Mouse (Mus musculus) adipocyte (in vitro differentiated cells): ENCODE measurements around the gene Kdm1b.

Experiments used
- DNase-seq: peaks from one replicate; pipeline ENCODE4 v3.0.0-alpha.2; 2016; ENCODE audit warnings: low spot score

Kdm1b gene

DNA sequence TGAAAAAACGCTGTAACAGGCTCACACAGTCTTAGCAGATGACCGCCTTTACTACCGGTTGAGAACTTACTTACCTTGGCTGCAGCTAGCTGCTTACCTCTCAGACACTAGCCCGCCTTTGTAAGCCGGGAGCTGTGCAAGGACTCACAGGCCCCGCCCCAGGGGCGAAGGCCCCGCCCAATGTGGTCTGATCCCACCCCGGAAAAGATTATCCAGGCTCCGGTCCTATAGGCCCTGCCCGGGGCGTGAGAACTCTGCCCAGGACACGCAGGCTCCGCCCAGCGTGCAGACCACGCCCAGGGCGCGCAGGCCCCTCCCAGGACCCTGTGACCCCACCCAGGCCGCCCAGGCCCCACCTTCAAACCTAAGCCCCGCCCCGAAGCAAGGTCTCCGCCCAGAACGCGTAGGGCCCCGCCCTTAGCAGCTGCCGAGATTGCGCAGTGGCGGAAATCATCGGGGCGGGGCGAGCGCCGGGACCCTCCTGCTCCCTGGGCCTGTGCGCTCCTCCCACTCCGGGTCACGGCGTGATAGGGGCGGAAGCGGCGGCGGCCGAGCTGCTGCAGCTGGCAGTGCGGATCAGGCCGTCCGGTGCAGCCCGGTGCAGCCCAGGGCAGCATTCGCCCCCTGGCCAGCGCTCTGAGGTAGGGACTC, at the start of gene Kdm1b:
TSS of gene Kdm1b (plus strand) at position 470 of the 651 bp plus-strand sequence.
- peak; percentile 96 for DNase-seq

DNA sequence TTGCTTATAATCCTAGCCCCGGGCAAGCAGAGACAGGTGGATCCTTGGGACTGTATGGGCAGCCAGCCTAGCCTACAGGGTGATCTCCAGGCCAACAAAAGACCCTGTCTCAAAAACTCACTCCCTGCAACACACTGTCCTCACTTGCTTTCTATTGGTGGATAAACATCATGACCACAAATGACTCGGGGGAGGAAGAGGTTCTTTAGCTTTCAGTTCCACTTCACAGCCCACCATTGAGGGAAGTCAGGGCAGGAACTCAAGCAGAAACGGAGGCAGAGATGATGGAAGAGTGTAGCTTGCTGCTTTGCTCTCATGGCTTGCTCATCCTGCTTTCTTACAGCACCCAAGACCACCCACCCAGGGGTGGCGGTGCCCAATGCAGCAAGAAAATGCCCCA, 45.9 kb upstream of the Kdm1b start:
- DNase-seq = no peak

DNA sequence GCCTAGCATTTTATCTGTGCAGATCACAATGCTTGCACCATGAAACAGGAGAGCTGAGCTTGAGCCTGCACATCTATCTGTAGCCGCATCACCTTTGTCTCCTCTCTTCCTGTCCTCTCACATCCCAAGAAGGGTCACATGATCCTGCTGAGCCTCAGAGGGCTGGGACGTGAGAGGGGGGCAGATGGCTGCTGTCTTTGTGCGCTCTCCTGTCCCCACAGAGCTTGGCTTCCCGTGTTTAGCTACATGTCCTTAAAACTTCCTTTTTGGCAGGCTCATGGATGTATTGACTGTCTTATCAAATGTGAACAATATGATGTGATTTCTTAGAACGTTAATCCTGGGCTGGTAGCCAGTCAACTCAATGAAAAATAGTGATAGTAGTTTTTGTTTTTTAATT, 43.8 kb upstream of the Kdm1b start:
- no peak for DNase-seq

DNA sequence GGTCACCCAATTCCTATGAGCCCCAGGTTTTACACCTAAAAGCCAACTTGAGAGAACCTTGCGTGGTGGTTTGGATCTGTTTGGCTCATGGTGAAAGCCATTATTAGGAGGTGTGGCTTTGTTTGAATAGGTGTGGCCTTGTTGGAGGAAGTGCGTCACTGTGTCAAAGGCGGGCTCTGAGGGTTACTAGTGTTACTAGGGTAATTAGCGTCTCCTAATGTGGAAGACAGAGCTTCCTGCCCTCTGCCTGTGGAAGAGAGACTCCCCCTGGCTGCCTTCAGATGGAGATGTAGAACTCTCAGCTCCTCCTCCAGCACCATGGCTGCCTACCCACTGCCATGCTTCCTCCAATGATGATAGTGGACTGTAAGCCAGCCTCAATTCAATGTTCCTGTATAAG, 41.7 kb upstream of the Kdm1b start:
- DNase-seq = no peak

DNA sequence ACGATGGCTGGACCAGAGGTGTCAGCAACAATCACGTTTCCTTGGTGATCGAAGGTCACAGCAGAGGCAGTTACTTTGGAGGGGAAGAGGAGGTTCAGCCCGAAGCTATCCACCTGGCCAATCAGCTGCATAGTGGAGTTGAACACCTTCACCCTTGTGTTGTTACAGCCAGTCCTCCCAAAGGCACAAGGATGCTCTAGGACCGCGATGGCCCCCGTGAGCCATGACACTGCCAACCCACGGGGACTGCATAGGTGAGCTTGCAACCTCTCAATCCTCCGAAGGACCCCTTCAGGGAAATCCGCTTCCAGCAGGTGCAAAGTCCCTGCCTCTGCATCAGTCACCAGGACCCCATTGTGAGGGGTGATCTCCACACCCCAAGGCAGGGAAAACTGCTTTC, 29.6 kb upstream of the Kdm1b start:
- DNase-seq = no peak

DNA sequence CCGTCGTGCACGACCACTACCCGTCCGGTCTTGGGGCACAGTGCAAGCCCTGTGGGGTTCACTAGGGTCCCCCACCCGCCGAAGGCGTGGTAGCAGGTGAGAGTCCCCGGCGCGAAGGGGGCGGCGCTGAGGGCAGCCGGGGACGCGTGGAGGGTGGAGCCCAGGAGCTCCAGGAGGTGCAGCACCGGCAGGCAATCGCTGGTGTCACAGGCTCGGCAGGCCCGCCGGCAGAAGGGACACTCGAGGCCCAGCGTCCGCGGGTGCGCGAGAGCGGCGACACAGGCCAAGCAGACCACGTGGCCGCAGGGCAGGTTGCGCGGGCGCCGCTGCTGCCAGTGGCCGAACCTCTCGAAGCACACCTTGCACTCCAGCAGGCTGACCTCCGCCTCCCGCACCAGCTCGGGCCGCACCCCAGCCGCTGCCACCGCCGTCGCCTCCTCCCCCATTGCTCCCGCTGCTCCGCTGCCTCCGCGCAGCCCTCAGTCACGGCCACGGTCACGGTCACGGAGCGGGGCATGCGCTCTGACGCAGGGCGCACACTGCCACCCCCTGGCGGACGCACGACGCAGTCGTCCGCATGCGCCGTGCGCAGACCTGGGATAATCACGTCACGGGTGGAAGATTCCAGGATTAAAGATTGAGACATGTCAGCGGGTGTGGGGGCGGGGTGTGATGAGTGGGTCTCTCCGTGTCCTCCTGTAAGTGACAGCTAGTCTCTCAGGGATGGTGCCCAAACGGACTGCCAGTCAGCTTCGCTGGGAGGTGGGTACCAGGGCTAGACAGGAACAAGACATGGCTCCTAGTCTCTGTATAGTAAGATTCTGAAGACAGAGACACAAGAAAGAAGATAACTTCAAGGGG, 28.7 kb upstream of the Kdm1b start, which contains the start of gene Nhlrc1:
TSS of gene Nhlrc1 (minus strand) at position 517 of the 861 bp plus-strand sequence.
- no peak for DNase-seq

DNA sequence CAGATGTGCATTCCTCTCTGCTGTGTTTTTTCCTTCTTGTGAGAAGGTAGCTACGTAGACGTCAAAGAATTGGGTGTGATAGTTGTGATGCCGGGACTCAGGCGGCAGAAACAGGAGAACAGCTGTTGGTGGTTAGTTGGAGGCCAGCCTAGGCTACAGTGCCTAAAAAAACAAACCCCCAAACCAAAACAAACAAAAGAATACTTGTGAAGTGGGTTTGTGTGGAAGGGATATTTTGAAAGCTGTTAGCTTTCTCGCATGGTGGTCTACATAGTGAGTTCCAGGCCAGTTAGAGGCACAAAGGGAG, 28.2 kb upstream of the Kdm1b start:
- no peak for DNase-seq

DNA sequence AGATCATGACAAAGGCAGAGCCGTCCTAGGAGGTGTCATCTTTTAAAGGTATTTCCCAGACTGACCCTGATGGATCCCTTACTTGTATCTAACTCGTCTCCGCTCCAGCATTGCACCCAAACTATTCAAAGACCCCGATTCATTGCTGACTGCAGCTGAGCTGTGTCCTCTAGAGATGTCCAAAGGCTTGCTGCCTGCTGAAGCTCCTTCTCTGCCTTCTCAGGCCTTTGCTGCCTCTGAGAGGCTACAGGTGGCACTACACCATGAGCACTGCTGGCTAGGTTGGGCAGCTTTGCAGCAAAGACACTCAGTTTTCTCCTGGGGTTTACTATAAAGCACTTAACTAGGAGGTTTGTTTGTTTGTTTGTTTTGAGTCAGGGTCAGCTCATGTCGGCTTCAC, 26.0 kb upstream of the Kdm1b start:
- DNase-seq = peak; percentile 62

DNA sequence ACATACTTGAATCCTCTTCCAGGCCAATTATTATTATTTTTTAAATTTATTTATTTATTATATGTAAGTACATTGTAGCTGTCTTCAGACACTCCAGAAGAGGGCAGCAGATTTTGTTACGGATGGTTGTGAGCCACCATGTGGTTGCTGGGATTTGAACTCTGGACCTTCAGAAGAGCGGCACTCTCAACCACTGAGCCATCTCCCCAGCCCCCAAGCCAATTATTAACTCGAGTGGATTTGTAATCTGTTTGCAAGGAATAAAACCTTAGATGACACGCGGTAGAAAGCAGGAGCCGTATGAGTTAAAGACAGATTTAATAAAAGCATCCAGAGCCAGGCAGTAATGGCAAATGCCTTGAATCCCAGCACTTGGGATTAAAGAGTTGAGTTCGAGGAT, 23.5 kb upstream of the Kdm1b start:
- no peak for DNase-seq

DNA sequence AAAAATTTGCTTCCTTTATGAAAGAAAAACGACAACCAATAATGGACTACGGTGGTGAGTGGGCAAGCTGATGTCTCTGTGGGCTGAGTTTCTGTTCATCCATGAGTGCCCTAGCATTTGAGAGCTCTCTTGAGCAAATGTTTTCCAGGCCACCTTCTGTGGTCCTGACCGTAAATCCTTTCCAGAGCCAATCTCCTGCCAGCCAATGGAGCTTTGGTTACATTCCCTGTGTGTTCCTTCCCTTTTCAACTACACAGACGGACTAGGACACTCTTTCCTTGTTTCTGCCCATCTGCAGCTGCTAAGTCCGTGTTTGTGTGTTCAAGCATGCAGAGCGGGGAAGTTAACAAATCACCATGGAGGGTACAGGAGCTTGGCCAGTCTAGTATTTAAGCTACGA, 22.5 kb upstream of the Kdm1b start:
- DNase-seq = no peak

DNA sequence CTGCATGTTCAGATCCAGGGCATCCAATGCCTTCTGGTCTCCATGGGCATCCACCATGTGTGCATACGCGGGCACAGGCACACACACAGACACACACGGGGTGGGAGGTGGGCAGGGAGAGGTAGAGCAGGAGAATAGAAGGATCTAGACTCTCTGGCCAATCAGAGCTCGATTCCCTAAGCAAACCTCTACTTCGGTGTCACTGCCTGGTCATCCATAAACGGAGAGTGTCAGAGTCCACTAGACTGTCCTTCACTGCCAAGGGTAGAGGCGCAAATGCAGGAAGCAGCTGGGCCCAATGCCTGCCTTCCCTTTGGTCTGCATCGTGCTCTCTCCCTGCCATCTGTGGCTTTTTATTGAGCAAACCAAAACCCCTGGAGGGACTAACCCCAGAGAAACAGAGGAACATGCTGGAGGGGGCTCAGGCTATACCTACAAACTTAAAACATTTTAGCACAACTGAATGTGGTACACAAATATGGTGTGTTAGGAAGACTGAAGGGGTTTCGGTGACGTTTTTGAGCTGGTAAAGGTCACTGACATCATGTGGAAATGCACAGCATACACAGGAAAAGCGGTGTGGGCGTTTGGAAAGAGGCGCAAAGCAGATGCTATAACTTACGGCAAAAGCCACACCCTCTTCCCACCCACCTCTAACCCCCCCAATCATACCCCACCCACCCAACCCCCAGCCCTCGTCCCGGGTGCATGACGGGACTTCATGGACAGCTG, 12.8 kb upstream of the Kdm1b start:
- no peak for DNase-seq

DNA sequence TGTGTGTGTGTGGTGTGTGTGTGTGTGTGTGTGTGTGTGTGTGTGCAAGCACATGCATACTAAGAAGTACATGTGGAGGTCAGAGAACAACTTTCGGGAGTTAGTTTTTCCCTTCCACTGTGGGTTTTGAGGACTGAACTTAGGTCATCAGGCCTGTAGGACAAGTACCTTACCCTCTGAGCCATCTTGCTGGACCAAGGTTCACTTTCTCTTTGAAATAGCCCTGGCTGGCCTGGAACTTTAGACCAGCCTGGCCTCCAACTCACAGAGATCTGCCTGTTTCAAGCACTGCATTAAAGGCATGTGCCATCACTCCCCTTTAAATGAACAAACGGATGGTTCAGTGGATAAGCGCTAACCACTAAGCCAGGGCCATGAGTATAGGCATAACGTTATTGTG, 9.7 kb upstream of the Kdm1b start:
- no peak for DNase-seq

DNA sequence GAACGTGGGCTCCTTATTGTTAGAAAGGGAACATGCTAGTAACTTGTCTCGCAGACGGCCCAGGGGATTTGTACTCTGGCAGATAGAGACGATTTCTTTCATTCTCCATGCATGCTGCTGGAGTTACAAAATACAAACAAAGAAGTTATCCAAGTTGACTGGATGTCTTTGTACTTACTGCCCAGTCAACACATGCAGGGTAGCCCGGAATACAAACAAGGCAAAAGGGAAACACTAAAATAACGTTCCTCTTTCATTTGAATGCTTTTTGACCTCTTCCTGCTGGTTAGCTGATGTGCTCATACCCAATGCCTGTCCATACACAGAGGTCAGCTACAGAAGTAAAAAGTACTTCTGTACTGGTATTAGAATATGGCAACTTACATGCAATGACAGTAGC, 5.4 kb upstream of the Kdm1b start:
- DNase-seq = peak; percentile 55

DNA sequence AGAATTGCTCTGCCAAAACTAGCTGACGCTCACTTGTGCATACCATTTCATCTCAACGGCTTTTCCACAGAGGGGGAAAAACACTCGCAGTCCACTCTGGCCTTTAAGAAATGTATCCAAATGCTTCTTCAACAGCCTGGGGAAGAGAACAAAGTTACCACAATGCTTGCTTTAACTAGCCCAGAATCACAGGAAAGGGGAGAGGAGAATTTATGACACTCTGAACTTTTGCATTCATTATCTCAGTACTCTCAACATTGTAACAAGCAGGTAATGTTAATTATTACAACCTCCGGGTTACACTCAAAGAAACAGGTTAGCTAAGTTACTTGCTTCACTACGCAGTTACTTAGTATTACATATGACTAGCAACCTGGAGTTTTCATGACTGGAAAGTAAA, 3.2 kb upstream of the Kdm1b start:
- DNase-seq = no peak

DNA sequence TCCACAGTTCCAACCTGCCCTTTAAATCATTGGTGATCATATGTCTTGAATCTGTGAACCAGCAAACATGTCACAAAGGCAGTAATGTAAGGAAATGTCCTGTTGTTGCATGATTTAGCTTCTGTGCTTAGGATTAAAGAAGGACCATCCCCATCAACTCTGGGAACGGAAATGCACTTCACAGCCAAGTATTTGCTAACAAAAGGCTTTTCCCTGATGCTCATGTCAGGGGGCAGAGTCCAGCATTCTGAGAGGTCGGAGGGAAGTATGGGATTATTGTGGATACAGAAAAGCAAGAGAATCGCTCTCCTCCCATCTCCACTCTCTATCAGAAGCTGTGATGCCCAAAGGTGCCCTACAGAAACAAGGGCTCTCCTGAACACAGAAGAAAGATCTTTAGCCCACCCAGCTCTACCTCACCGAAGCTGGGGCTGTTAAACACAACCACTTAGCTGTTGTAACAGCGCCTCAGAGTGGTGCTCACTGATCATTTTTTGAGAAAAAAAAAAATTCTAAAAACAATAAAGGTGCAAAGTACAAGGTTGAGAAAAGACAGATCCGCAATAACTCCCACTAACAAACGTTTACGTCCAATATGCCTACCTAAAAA, 1.2 kb upstream of the Kdm1b start:
- DNase-seq = no peak

DNA sequence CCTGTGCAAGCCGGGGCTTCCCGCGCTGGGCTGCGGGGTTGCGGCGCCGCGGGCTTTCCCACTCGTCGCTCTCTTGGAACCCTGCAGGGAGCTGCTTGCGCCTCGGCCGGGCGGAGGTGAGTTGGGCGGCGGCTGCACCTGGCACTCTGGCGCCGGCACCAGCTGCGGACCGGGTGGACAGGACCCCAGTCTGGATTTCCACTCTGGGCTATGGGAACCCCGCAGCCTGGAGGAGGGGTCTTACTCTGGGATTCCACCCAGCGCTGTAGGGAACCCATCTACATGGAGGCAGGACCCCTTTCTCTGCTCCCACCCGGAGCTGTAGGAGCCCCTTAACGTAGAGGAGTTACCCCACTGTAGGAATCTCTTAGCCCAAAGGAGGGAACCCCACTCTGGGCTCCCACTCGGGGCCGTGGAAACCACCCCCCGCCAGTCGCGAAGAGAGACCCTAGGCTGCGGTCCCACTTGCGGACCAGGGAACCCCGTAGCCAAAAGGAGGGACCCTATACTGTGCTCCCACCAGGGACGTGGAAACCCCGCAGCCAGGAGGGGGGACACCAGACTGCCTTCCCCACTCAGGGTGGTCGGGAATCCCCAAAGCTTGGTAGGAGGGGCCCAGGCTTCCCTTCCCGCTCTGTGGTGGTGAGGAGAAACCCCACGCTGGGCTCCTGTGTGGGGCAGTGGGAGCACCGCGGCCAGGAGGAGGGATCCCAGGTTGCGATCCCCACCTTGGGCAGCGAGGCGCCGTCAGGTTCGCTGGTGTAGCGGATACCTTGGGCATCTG, 726 bp downstream of the Kdm1b start:
- DNase-seq = no peak

DNA sequence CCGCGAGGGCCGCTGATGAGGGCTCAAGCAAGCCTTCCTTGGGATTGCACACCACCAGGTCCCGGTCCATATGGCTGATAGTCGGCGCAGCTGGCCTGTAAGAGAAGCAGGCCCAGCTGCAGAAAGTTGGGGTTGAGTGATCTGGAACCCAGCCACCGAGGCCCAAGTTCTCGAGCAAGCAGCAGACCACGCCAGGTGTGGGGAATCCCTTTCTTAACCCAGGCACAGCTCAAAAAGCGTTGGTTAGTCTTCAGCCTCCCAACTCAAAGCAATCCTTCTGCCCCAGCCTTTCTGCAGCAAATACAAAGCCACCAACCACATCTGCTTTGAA, 1.3 kb downstream of the Kdm1b start, which contains the start of gene Tpmt:
TSS of gene Tpmt (minus strand) at position 121 of the 331 bp plus-strand sequence.
- DNase-seq = no peak

DNA sequence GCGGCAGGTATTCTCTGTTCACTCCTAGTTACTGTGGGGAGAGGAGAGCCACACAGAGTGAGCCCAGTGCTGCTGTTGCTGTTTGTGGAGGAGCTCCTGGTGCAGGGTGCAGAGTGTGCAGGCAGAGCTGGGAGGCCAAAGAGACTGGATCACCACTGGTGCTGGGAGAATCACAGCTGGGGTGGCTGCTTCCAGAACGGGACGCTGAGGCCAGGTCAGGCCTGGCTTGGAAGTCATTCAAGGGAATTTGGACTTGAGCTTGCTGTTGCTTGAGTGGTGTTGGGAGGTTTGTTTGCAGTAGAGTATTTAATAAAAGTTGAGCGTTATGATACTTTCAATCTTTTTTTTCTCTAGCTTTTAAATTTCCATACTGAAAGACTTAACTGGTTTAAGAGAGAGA, 4.7 kb downstream of the Kdm1b start:
- DNase-seq = peak; percentile 18

DNA sequence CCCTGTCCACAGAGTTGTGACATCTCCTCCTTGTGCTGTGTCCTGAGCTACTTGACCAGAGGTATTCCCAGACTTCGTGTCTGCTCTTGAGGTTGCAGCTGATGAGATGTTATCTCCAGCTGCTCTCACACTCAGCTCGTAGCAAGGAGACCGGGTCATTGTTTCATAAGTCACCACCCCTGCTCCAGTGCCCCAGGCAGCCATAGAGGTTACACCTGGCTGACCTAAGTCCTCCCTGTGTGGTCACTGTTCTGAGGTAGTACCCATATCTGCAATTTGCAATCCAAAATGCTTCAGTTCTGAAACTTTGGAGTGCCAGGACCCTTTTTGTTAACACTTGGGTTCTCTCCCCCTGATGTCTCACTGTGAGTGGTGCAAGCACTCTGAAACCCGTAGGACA, 6.7 kb downstream of the Kdm1b start:
- DNase-seq = no peak

DNA sequence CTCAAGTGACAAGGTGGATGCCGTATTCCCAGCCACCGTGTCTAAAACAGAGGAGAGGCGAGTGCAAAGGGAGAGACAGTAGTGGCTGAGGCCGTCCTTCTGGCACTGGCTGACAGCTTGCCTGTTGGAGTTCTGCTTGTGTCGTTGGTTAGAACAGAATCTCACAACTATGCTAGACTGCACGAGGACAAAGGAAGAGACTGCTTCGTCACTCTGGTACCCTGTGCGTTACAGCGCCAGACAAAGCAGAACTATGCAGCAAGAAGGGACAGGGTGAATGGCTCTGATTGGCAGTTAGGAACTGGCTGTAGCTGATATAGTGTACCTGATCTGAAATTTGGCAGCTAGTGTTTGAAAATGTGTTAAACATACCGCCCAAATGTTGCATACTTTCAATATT, 10.7 kb downstream of the Kdm1b start:
- DNase-seq = no peak

DNA sequence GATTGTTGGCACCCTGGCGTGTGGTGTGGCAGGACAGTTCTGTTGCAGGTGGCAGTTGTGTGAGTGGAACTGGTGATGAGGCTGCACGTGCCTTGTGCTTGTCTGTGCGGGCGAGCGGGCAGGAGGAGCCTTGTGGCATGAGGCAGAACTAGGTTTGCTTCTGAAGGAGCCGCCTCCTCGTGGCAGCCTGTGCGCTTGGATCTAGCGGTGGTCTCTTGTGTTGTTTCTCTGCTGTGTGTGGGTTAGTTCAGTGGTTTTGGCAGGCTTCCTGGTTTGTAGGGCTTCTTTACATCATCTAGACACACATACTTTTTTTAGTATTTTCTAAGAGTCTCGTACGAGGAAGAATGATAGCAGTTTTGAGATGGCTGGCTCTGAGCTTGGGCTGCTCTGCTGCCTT, 12.8 kb downstream of the Kdm1b start:
- DNase-seq = no peak

DNA sequence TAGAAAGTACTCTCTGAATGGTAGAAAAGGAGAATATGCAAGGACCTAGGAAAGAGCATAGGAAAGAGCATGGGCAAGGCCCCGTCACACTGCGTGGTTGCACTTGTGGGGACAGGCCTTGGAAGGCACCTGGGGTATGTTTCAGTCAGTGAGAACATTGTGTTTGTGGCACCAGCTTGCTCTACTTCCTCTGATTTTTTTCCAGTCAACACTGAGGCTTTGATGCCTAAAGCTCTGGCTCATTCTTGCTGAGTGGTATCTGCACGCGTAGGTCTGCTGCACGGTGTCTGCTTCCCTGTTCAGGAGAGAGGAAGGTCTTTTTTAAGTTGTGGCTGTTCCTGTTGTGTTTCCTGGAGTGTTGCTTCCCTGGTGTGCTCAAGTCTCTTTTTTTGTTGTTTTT, 13.5 kb downstream of the Kdm1b start:
- no peak for DNase-seq
